In the genomic region with DNA sequence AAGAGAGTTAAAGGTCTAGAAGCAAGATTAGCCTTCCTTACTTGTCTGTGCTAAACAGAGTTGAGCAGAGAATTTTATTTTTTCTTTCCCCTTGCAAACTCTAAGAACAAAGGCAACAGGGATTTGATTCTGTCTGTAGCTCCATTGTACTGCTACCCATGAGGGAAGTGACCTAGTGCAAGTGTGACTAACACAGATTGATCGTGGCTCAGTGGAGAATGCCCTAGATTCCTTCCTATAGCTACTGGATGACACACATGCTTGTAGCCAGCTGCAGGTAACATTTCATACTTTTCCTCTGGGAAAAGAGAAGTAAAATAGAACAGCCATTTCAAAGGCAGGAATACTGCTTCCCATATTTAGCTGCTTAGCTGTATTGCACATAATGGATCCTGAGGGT, we compare ENCODE assay signal across 17 mouse cellular contexts. TPM values are rescaled to one million over a fixed set of nuclear protein-coding genes. Genes with fewer than 3 reads are reported as not detected.
A peak's percentile ranks its signal among the peaks of the same experiment; 100 is the strongest.
DNase-seq lines count a peak whose midpoint lies in the region; ATAC-seq lines count a peak whose summit lies in the region.
"Had no signal": no experiment of that assay in that cellular context is flagged by ENCODE, and none has a peak within 500 bp of the region (broad histone marks: within the 10 kb centered on the region; RNA-seq: fewer than 3 reads in every experiment).

No protein-coding gene starts in this region.

- peak; percentile 13 for DNase-seq in midbrain, embryonic 10.5 days (ENCODE audit: low spot score)
- peak; percentile 57 for DNase-seq in embryo, embryonic 11 days
- no peak for DNase-seq in kidney, postnatal 36 days
- DNase-seq in gastrocnemius, adult 18-20 months (ENCODE audit: low spot score) = no peak
- no peak for DNase-seq in urinary bladder, adult 2 months (ENCODE audit: low spot score)
- DNase-seq: cerebellum, adult 11-12 months; cerebellum, postnatal 25 days; heart, postnatal 14 days; layer of hippocampus, postnatal 36 days had no signal

- no peak overlapping the region; the same call in 1 of the 2 replicates for H3K27ac ChIP-seq in midbrain, embryonic 10.5 days (replicated peaks)
- no peak overlapping the region for H3K27ac ChIP-seq in midbrain, embryonic 13.5 days
- no peak overlapping the region for H3K27ac ChIP-seq in midbrain, embryonic 15.5 days
- H3K27ac ChIP-seq: embryonic facial prominence, embryonic 13.5 days; liver, embryonic 12.5 days; lung, embryonic 15.5 days; stomach, postnatal 0 days had no signal

- no peaks in the 10 kb centered on the region for H3K27me3 ChIP-seq in midbrain, embryonic 10.5 days (ENCODE audit: low read depth, poor library complexity, severe bottlenecking)
- no peaks in the 10 kb centered on the region for H3K27me3 ChIP-seq in midbrain, embryonic 13.5 days
- no peaks in the 10 kb centered on the region for H3K27me3 ChIP-seq in midbrain, embryonic 15.5 days (replicated peaks)
- H3K27me3 ChIP-seq: embryonic facial prominence, embryonic 13.5 days; liver, embryonic 12.5 days; lung, embryonic 15.5 days had no signal

- H3K9me3 ChIP-seq in midbrain, embryonic 10.5 days (replicated peaks) = no peaks in the 10 kb centered on the region
- H3K9me3 ChIP-seq in midbrain, embryonic 13.5 days = no peaks in the 10 kb centered on the region
- H3K9me3 ChIP-seq in midbrain, embryonic 15.5 days = no peaks in the 10 kb centered on the region
- H3K9me3 ChIP-seq: embryonic facial prominence, embryonic 13.5 days; liver, embryonic 12.5 days; lung, embryonic 15.5 days had no signal

- H3K36me3 ChIP-seq in midbrain, embryonic 10.5 days = no peaks in the 10 kb centered on the region
- H3K36me3 ChIP-seq in midbrain, embryonic 13.5 days = no peaks in the 10 kb centered on the region
- H3K36me3 ChIP-seq in midbrain, embryonic 15.5 days (replicated peaks) = no peaks in the 10 kb centered on the region
- H3K36me3 ChIP-seq: embryonic facial prominence, embryonic 13.5 days; liver, embryonic 12.5 days; lung, embryonic 15.5 days had no signal

- H3K4me2 ChIP-seq in midbrain, embryonic 13.5 days (replicated peaks) = no peak overlapping the region
- no peak overlapping the region for H3K4me2 ChIP-seq in midbrain, embryonic 15.5 days
- H3K4me2 ChIP-seq: embryonic facial prominence, embryonic 13.5 days; heart, embryonic 11.5 days; liver, embryonic 12.5 days; lung, embryonic 15.5 days had no signal

- H3K4me3 ChIP-seq in midbrain, embryonic 10.5 days = no peak overlapping the region
- H3K4me3 ChIP-seq in midbrain, embryonic 13.5 days (replicated peaks) = no peak overlapping the region
- H3K4me3 ChIP-seq in midbrain, embryonic 15.5 days = no peak overlapping the region
- H3K4me3 ChIP-seq: embryonic facial prominence, embryonic 13.5 days; liver, embryonic 12.5 days; lung, embryonic 15.5 days; myocyte had no signal

- H3K4me1 ChIP-seq in midbrain, embryonic 10.5 days = peaks cover 24% of the 10 kb centered on the region
- H3K4me1 ChIP-seq in midbrain, embryonic 13.5 days (replicated peaks) = peaks cover 5% of the 10 kb centered on the region; the same call in 1 of the 2 replicates
- H3K4me1 ChIP-seq in midbrain, embryonic 15.5 days = no peaks in the 10 kb centered on the region
- H3K4me1 ChIP-seq: embryonic facial prominence, embryonic 13.5 days; liver, embryonic 12.5 days; lung, embryonic 15.5 days had no signal

- no peak for ATAC-seq in midbrain, embryonic 13.5 days
- ATAC-seq in midbrain, embryonic 15.5 days (replicated peaks) = peak; percentile 62; the same call in 1 of the 2 replicates
- ATAC-seq: liver, embryonic 12.5 days had no signal

- 20% methylated on average over 1 of the region's 1 CpGs for WGBS in midbrain, embryonic 10.5 days
- WGBS in midbrain, embryonic 13.5 days = 9% methylated on average over 1 of the region's 1 CpGs
- 5% methylated on average over 1 of the region's 1 CpGs for WGBS in midbrain, embryonic 15.5 days

- H3K9ac ChIP-seq in midbrain, embryonic 13.5 days (replicated peaks) = no peak overlapping the region
- no peak overlapping the region for H3K9ac ChIP-seq in midbrain, embryonic 15.5 days
- H3K9ac ChIP-seq: embryonic facial prominence, embryonic 13.5 days; liver, embryonic 12.5 days; lung, embryonic 15.5 days had no signal

RNA-seq across cellular contexts. Expression of gene Vegfc, which starts 24.2 kb away (rescaled TPM):
- 5.1 and 5.4 TPM in 2 replicates for polyA plus RNA-seq in midbrain, embryonic 10.5 days (2016; fragmentation: Nextera tagmentation; extraction: Ambion mirVana)
- polyA plus RNA-seq in midbrain, embryonic 13.5 days (2015; fragmentation: Nextera tagmentation; extraction: Ambion mirVana) = 3.1 and 3.3 TPM in 2 replicates
- 4.5 and 4.8 TPM in 2 replicates for polyA plus RNA-seq in midbrain, embryonic 15.5 days (2015; fragmentation: Nextera tagmentation; extraction: Ambion mirVana)
- total RNA-seq in gastrocnemius, adult 18-20 months (2021) = 1 to 10 TPM in 1 of 2 experiments, under 1 TPM in 1; 0.46 to 1.3 TPM
- polyA plus RNA-seq in urinary bladder, adult 2 months (2012; rRNA removed) = 7.3 and 8.6 TPM in 2 replicates

Comparison
In these comparisons a context has a peak if more than half of its experiments do, and no peak if none do; other contexts are left out.
1. DNase-seq: peak in midbrain, embryonic 10.5 days (single experiment) and embryo, embryonic 11 days (single experiment); none in kidney, postnatal 36 days (0 of 2), gastrocnemius, adult 18-20 months (single experiment) and urinary bladder, adult 2 months (single experiment).